Mouse (Mus musculus) liver, embryonic 14.5 days (tissue): Measurements from ENCODE around the gene Rspo4. TPM values are rescaled to one million over a fixed set of nuclear protein-coding genes. Genes with fewer than 3 reads are reported as not detected.

Source experiments
- ATAC-seq: fragments of 200-750 bp; cut with Nextera tagmentation; 2 replicates; pipeline ENCODE4 v1.8.0; 2017; ENCODE audit warnings: moderate number of reproducible peaks, mild to moderate bottlenecking, moderate library complexity; ENCODE audit not compliant: insufficient read depth
- DNase-seq, 3 experiments: peaks; one replicate each; pipeline ENCODE4 v3.0.0-alpha.2; 2012 to 2013; ENCODE audit warnings: low read depth in 3 of 3, low spot score in 3 of 3
- H3K27ac ChIP-seq: fragments of 300-500 bp; sonication (generic); 2 replicates; pipeline ENCODE4 v1.5.1; 2014; ENCODE audit warnings: moderate library complexity, mild to moderate bottlenecking, control low read depth, inconsistent platforms
- H3K27me3 ChIP-seq: fragments of 300-500 bp; sonication (generic); 2 replicates; pipeline ENCODE4 v1.6.1; 2014; ENCODE audit warnings: mild to moderate bottlenecking, low read length, moderate library complexity; ENCODE audit not compliant: control insufficient read depth, insufficient read depth
- H3K36me3 ChIP-seq: fragments of 300-500 bp; sonication (generic); replicated peaks from 2 replicates; pipeline ENCODE4 v1.6.1; 2014; ENCODE audit warnings: low read depth; ENCODE audit not compliant: control insufficient read depth, insufficient read depth
- H3K4me1 ChIP-seq, 2 experiments: fragments of 200-500 bp in 1 of 2; fragments of 300-500 bp in 1 of 2; sonication (generic) in 1 of 2; replicated peaks; 2 replicates each; pipeline ENCODE4 v1.6.1; 2012 to 2014; ENCODE audit warnings: antibody characterized with exemption in 1 of 2, inconsistent platforms in 1 of 2, low read length in 1 of 2; ENCODE audit not compliant: control insufficient read depth in 2 of 2, insufficient read depth in 2 of 2
- H3K4me2 ChIP-seq: fragments of 300-500 bp; sonication (generic); 2 replicates; pipeline ENCODE4 v1.6.1; 2014; ENCODE audit warnings: low read depth, mild to moderate bottlenecking, control low read depth, moderate library complexity
- H3K4me3 ChIP-seq, 2 experiments: fragments of 200-500 bp in 1 of 2; fragments of 300-500 bp in 1 of 2; sonication (generic) in 1 of 2; 2 replicates each; pipeline ENCODE4 v1.5.1; 2012 to 2014; ENCODE audit warnings: low read depth in 2 of 2, low read length in 2 of 2, mild to moderate bottlenecking in 2 of 2, control low read depth in 1 of 2, inconsistent platforms in 1 of 2, moderate library complexity in 1 of 2; ENCODE audit not compliant: insufficient read depth in 1 of 2
- H3K9ac ChIP-seq: fragments of 300-500 bp; sonication (generic); replicated peaks from 2 replicates; pipeline ENCODE4 v1.6.1; 2014; ENCODE audit warnings: mild to moderate bottlenecking, control low read depth, moderate library complexity
- H3K9me3 ChIP-seq: fragments of 300-500 bp; sonication (generic); 2 replicates; pipeline ENCODE4 v1.6.1; 2016; ENCODE audit warnings: low read length, mixed read lengths; ENCODE audit not compliant: control insufficient read depth
- CTCF ChIP-seq: IDR thresholded peaks from 2 replicates; pipeline ENCODE4 v1.5.1; 2016; ENCODE audit warnings: antibody characterized with exemption, low read depth, control low read depth
- EP300 ChIP-seq: IDR thresholded peaks from 2 replicates; pipeline ENCODE4 v1.6.1; 2016; ENCODE audit warnings: antibody characterized with exemption, low read depth
- WGBS: fragments of 180-500 bp; shearing (Covaris S2); extraction: QIAGEN DNeasy Blood & Tissue Kit; methylation state at CpG from one replicate; pipeline ENCODE4 v1.1.7; 2014; ENCODE audit not compliant: insufficient replicate concordance; 5-methylcytosine and 5-hydroxymethylcytosine counted together
- polyA plus RNA-seq, 2 experiments: library from polyadenylated mRNA; depleted of rRNA in 1 of 2; stranded (reverse) in 1 of 2; unstranded in 1 of 2; fragments of >200 nt; fragmentation: Nextera tagmentation in 1 of 2; extraction: Ambion mirVana in 1 of 2; gene quantifications; 2 replicates each; pipeline versions ENCODE4 v1.2.1 to v1.2.3; 2012 to 2014

The Rspo4 gene
- polyA plus RNA-seq, 2 experiments = not detected

DNA sequence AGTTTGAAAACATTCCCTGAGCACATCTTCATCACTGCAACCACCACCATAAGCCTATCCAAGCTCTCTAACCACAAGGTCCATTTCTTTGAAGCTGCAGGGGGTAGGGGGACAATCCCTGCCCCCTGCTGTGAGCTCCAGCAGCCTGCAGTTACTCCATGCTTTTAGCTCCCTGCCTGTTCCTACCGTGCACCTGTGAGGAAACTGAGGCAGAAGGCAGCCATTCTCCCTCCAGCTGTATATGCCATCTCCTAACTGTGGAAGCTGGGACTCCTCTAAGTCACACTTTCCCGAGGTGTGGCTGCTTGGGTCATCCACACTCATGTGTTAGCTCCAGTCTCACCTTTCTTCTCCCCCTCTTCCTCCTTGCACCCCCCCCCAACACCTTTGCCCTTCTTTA, 72.4 kb downstream of the Rspo4 start:
- DNase-seq (no peak), ATAC-seq (no peak)
- H3K36me3 ChIP-seq = no peaks in the 10 kb centered on the region
- H3K9ac ChIP-seq = no peak overlapping the region
- H3K9me3 ChIP-seq = no peaks in the 10 kb centered on the region
- H3K27ac ChIP-seq = no peak overlapping the region
- no peak for TF ChIP-seq EP300
- TF ChIP-seq CTCF = no peak
- no peaks in the 10 kb centered on the region for H3K4me1 ChIP-seq
- 15% methylated on average over 2 of the region's 2 CpGs for WGBS
- no peaks in the 10 kb centered on the region for H3K27me3 ChIP-seq
- H3K4me3 ChIP-seq = no peak overlapping the region
- H3K4me2 ChIP-seq = no peak overlapping the region

DNA sequence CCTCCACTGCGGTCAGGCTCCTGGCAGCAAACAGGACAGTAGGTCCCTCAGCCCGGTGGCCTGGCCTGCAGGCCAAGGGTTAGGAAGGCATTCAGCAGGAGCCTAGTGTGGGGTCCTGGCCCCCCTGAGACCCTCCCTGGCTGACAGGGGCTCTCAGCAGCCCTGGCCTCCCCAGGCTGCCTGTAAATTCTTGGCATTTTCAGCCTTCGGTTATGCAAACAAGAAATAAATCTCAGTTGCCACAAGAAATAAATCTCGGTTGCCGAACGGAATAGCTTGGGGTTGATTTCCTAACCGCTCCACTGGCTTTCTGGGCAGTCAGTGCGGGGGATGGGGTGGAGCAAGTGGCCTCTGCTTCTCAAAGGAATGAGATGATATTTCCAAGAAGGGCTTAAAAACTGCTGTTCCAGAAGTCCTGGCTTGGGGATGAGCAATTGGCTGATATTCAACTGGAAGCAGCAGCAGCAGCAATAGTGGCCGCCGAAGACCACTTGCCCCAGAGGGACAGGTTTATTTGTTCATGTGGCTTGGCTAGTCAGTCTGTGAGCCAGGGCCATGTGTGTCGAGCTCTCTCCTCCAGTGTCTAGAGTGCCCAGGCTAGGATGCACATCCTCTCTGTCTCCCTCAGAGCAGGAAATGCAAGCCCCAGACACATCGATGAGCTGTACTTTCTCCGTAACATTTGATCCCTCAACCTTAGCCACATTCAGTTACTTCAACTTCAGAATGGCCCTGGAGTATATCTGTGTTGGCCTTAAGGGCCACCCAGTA, 73.5 kb downstream of the Rspo4 start:
- H3K9me3 ChIP-seq = no peaks in the 10 kb centered on the region
- no peak overlapping the region for H3K27ac ChIP-seq
- H3K4me3 ChIP-seq = no peak overlapping the region
- no peak for TF ChIP-seq EP300
- no peak for TF ChIP-seq CTCF
- no peaks in the 10 kb centered on the region for H3K4me1 ChIP-seq
- DNase-seq (no peak), ATAC-seq (no peak)
- no peak overlapping the region for H3K9ac ChIP-seq
- H3K36me3 ChIP-seq = no peaks in the 10 kb centered on the region
- no peak overlapping the region for H3K4me2 ChIP-seq
- WGBS = 65% methylated on average over 13 of the region's 13 CpGs
- H3K27me3 ChIP-seq = no peaks in the 10 kb centered on the region

DNA sequence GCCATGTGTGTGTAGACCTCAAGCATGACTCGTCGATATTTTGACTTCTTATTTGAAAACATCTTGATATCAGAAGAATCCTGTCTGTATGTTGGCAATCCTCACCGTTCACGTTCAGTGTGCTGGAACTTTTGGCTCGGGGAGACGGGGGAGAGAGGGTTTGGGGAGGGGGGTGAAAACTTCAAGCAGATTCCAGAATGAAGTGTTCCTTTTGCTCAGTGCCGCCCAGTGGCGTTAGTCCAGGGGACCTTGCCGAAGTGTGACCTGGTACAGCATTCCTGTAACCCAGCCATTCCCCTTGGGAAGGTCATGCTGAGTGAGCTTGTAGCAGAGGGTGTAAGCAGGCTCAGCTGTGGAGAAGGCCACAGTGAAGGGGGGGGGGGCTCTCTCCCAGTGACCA, 76.4 kb downstream of the Rspo4 start:
- Histone ChIP-seq H3K4me2 (no peak overlapping the region), H3K36me3 (no peaks in the 10 kb centered on the region), H3K27me3 (no peaks in the 10 kb centered on the region), H3K9ac (no peak overlapping the region), H3K4me3 (no peak overlapping the region), H3K27ac (no peak overlapping the region), H3K4me1 (no peaks in the 10 kb centered on the region), H3K9me3 (no peaks in the 10 kb centered on the region)
- ATAC-seq (no peak), DNase-seq (no peak)
- no peak for TF ChIP-seq EP300
- TF ChIP-seq CTCF = no peak
- WGBS = 64% methylated on average over 9 of the region's 9 CpGs

DNA sequence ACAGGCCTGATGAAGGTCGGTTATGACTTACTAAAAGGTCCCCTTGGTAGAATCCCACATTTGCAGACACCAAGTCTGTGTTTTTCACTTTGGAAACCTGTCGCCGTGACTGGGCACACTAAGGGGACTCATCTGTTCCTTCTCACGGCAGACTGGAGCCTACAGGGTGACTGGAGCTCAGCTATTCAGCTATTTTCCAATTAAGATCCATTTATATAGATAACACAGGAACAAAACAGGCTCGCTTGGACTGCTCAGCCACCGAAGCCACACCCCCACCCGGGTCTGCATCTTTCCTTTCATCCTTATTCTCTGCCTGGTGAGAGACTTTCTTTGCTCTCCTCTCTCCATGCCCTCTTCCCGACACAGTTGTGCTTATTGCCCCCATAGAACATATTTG, 78.3 kb downstream of the Rspo4 start:
- 63% methylated on average over 8 of the region's 8 CpGs for WGBS
- 0 out of 4 replicates have a peak, but pooled peaks cover 0 to 2% of the 10 kb centered on the region in 2 experiments for H3K4me1 ChIP-seq
- H3K27ac ChIP-seq = no peak overlapping the region
- TF ChIP-seq CTCF = no peak
- no peak for TF ChIP-seq EP300
- no peak overlapping the region for H3K4me2 ChIP-seq
- no peak overlapping the region for H3K4me3 ChIP-seq
- H3K27me3 ChIP-seq = no peaks in the 10 kb centered on the region
- H3K9ac ChIP-seq = no peak overlapping the region
- H3K36me3 ChIP-seq = no peaks in the 10 kb centered on the region
- DNase-seq = no peak
- H3K9me3 ChIP-seq = no peaks in the 10 kb centered on the region
- ATAC-seq = no peak

DNA sequence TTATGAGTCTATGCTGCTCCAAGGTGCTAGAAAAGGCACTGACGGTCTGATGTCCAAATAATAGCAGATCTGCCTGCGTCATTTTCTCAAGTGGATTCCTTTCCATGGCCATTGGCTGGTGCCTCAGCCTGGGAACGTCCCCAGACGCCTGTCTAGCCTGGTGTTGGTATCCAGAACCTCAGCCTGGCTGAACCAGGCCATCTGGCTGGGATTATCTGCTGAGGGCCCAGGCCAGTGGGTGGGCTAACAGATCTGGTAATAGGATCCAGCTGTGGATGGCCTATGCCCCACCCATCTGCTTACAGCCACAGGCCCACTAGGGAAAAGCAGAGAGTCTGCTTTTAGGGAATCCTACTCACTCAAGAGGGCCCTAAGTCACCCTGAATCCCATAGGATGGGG, 78.9 kb downstream of the Rspo4 start:
- Histone ChIP-seq H3K4me1 (0 out of 4 replicates have a peak, but pooled peaks cover 0 to 2% of the 10 kb centered on the region in 2 experiments), H3K36me3 (no peaks in the 10 kb centered on the region), H3K27me3 (no peaks in the 10 kb centered on the region), H3K9ac (no peak overlapping the region), H3K4me2 (no peak overlapping the region), H3K4me3 (no peak overlapping the region), H3K9me3 (no peaks in the 10 kb centered on the region), H3K27ac (no peak overlapping the region)
- DNase-seq = no peak
- TF ChIP-seq CTCF (no peak), EP300 (no peak)
- ATAC-seq = no peak
- WGBS = 47% methylated on average over 4 of the region's 4 CpGs

Other genes with a start within 250 kb of the Rspo4 start
- 0.01 and 0.02 TPM in 2 replicates for gene Snph, start 210.3 kb upstream of the Rspo4 start, polyA plus RNA-seq (2012; rRNA removed)
- gene Snph, start 210.3 kb upstream of the Rspo4 start, polyA plus RNA-seq (2014; fragmentation: Nextera tagmentation; extraction: Ambion mirVana) = not detected in 2 replicates
- gene Rad21l, start 174.4 kb upstream of the Rspo4 start, polyA plus RNA-seq (2012; rRNA removed) = not detected in 2 replicates
- not detected in 2 replicates for gene Rad21l, start 174.4 kb upstream of the Rspo4 start, polyA plus RNA-seq (2014; fragmentation: Nextera tagmentation; extraction: Ambion mirVana)
- gene Tmem74b, start 140.9 kb upstream of the Rspo4 start, polyA plus RNA-seq (2012; rRNA removed) = 0.02 TPM in 1 of 2 replicates, not detected in the other
- 0.06 TPM in 1 of 2 replicates, not detected in the other for gene Tmem74b, start 140.9 kb upstream of the Rspo4 start, polyA plus RNA-seq (2014; fragmentation: Nextera tagmentation; extraction: Ambion mirVana)
- 23.9 and 27.4 TPM in 2 replicates for gene Psmf1, start 98.7 kb upstream of the Rspo4 start, polyA plus RNA-seq (2012; rRNA removed)
- gene Psmf1, start 98.7 kb upstream of the Rspo4 start, polyA plus RNA-seq (2014; fragmentation: Nextera tagmentation; extraction: Ambion mirVana) = 46.2 and 51.4 TPM in 2 replicates
- 0.03 and 0.04 TPM in 2 replicates for gene Angpt4, start 68.3 kb downstream of the Rspo4 start, polyA plus RNA-seq (2012; rRNA removed)
- 0.06 and 0.11 TPM in 2 replicates for gene Angpt4, start 68.3 kb downstream of the Rspo4 start, polyA plus RNA-seq (2014; fragmentation: Nextera tagmentation; extraction: Ambion mirVana)
- 5.1 and 5.6 TPM in 2 replicates for gene Fam110a, start 137.3 kb downstream of the Rspo4 start, polyA plus RNA-seq (2012; rRNA removed)
- gene Fam110a, start 137.3 kb downstream of the Rspo4 start, polyA plus RNA-seq (2014; fragmentation: Nextera tagmentation; extraction: Ambion mirVana) = 6.8 and 8.1 TPM in 2 replicates
- 0.73 and 0.97 TPM in 2 replicates for gene Slc52a3, start 153.6 kb downstream of the Rspo4 start, polyA plus RNA-seq (2012; rRNA removed)
- gene Slc52a3, start 153.6 kb downstream of the Rspo4 start, polyA plus RNA-seq (2014; fragmentation: Nextera tagmentation; extraction: Ambion mirVana) = 0.74 and 1.1 TPM in 2 replicates
- 0.01 and 0.08 TPM in 2 replicates for gene Scrt2, start 238.6 kb downstream of the Rspo4 start, polyA plus RNA-seq (2012; rRNA removed)
- not detected in 2 replicates for gene Scrt2, start 238.6 kb downstream of the Rspo4 start, polyA plus RNA-seq (2014; fragmentation: Nextera tagmentation; extraction: Ambion mirVana)